Mouse (Mus musculus) neural tube, embryonic 10.5 days (tissue): ENCODE results near the gene Dagla.
A peak's percentile ranks its signal among the peaks of the same experiment; 100 is the strongest.

Experiments
- DNase-seq: peaks from one replicate; pipeline ENCODE4 v3.0.0-alpha.2; 2017; ENCODE audit warnings: low spot score; ENCODE audit errors: extremely low spot score

Gene Dagla

DNA sequence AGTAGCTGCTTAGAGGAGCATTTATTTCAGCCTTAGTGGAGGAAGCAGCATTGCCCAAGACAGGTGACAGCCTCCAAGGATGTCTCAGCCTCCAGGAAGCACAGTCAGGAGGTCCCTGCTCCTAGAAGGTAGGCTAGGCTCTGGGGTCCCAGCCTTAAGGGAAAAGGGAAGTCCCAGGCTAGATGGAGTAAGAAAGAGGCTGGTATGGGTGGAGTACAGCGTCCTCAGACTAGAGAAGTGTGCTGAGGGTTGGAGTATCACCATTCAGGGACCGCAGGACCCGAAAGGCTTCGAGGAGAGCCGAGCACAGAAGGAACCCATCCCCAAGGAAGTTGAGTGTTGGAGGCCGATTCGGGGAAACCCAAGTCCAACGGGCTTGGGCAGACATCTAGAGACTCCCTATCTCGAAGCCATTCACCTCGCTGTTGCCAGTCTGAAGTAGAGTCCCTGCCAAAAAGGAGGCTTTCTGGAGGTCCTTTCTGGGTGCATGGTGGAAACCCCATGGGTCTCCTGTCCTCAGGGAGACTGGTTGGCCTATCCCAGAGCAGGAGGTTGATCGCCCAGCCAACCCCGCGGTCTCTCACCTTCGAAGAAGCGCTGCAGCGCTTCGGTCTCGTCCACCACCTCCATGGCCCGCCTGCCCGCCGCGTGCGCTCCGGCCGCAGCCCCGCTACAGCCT, 64.6 kb downstream of the Dagla start:
- no peak for DNase-seq

GRCm38 (mm10) chr19:10239419-10239818, 65.3 kb downstream of the Dagla start:
- DNase-seq = no peak

GRCm38 (mm10) chr19:10238477-10238876, 66.2 kb downstream of the Dagla start:
- DNase-seq = no peak

GRCm38 (mm10) chr19:10235784-10236565, 68.7 kb downstream of the Dagla start:
- no peak for DNase-seq

DNA sequence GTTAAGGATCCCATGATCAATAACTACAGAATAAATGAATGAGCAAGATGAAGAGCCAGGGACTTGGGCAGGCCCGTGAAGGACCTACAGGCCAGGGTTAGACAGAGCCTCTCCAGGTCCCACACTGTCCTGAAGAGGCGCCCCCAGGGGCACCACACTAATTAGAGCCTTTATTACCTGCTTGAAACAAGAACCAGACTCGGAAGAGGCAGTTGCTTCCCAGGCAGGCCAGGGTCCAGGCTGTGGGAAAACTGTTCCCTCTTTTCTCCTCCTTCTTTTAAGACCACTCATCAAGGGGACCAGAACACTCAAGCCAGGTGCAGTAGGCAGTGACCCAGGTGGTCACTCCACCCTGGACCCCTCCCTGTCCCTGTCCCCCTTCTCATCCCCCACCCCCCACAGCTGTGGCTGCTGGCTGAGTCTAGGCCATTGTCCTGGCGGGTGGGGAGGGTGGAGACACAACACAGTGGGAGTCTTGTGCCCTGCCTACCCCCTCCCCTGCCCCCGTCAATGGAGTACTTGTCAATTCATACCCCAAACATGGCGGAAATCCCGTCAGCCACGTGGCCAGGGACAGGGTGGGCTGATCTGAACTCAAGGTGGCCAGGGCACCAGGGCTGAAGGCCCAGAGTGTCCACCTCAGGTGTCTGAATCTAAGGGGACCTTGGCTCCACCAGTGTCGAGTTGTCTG, 72.2 kb downstream of the Dagla start:
- no peak for DNase-seq

GRCm38 (mm10) chr19:10231871-10232270, 72.8 kb downstream of the Dagla start:
- DNase-seq = no peak

- peak; percentile 57 for DNase-seq
Measured at GRCm38 (mm10) chr19:10231016-10231415, 73.7 kb downstream of the Dagla start.

GRCm38 (mm10) chr19:10225767-10226166, 78.9 kb downstream of the Dagla start:
- DNase-seq = no peak

DNA sequence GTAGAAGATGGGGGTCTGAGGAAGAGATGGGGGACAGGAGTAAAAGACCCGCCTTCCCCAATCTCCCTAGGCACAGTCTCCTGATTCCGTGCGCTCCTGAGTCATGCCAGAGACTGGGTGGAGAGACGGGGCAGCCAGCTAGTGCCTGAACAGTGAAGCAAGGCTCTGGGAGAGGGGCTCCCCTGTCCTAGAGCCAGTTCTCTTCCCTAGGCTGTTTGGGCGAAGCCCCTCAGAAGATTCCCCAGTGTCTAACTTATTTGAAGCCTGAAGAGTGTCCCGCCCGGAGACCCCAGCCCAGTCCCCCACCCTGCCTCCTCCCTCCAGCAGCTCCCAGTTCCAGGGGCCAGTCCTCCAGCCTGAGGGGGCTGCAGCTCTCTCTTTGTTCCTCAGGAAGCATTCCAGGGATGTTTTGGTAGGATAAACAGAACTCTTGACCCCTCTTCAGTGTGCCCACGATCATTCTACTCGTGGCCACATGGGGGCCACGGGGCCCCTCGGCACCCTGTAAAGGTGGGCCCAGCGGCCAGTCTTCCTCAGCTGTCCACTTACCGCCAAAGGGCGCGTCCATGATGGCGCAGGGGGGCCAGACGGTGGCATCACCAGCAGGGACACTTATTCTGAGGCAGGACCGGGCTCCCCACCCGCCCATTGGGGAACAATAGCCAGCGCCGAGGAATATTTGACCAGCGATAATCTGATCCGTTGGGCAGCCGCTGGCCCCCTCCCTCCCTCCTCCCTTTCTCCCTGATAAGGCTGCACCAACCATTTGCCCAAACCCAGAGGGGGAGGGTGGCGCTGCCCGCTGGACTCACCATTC, 79.8 kb downstream of the Dagla start:
- DNase-seq = peak; percentile 47

DNA sequence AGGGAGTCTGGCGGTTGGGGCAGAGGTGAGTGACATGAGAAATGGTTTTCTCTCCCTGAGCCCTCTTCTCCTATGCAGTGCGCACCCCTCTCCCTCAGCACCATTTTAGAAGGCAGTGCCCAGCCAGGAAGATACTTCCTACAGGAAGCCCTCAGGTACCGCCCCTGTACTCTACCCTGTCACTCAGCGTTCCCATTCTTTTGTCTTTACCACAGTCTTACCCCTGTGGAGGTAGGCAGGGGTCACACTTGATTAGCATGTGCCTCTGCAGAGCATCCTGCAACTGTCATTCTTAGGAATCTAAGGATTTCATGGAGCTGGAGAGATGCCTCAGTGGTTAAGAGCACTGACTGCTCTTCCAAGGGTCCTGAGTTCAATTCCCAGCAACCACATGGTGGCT, 81.1 kb downstream of the Dagla start:
- no peak for DNase-seq

DNA sequence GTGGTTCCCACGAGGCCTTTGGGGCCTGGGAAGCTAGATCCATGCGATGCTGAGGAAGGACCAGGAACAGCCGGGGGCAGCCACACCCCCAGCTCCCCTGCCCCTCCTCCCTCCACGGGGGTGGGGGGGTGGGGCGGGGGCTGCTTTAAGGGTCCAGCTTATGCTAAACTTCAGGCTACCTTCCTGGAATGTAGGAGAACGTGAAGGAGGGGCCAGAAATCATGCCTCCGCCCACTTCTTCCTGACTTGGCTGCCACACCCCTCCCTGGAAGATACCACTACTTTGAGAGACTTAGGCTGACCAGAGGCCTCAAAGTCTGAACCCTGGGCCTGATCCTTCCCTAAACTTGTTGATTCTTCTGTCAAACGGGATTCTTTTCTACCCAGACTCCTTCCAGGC, 82.0 kb downstream of the Dagla start:
- no peak for DNase-seq

- no peak for DNase-seq
Measured at GRCm38 (mm10) chr19:10221585-10221984, 83.1 kb downstream of the Dagla start.

GRCm38 (mm10) chr19:10219593-10219992, 85.1 kb downstream of the Dagla start:
- DNase-seq = no peak

GRCm38 (mm10) chr19:10219108-10219507, 85.6 kb downstream of the Dagla start:
- DNase-seq = peak; percentile 47

- DNase-seq = no peak
Measured at GRCm38 (mm10) chr19:10216101-10216500, 88.6 kb downstream of the Dagla start.

GRCm38 (mm10) chr19:10213796-10214471, 90.7 kb downstream of the Dagla start:
- DNase-seq = no peak

DNA sequence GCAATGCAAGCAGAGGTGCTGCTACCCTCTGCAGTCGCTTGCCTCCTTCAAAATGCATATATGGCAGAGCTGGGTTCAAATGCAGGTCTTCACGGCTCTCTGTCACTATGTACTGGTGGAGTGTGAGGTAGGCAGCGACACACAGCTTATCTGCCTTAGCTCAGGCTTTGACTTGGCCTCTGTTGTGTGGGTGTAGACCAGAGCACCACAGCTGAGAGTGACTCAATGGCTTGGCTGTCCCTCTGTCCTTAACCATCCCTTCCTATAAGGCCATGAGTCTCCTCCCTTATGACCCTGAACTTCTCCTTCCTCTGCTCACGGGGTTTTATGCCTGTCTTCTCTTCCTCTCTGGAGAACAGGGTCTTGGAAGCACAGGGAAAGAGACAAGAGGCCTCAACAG, 93.8 kb downstream of the Dagla start:
- no peak for DNase-seq

- no peak for DNase-seq
Measured at GRCm38 (mm10) chr19:10208851-10209250, 95.8 kb downstream of the Dagla start.

- no peak for DNase-seq
Measured at GRCm38 (mm10) chr19:10205051-10205450, 99.6 kb downstream of the Dagla start.

- no peak for DNase-seq
Measured at GRCm38 (mm10) chr19:10204616-10205001, 100.1 kb downstream of the Dagla start.
